Mouse (Mus musculus) small intestine, adult 2 months (tissue): Measurements from ENCODE around the gene Gm20388.

ENCODE experiments used
- CTCF ChIP-seq: fragments of 200-500 bp; IDR thresholded peaks from 2 replicates; pipeline ENCODE4 v1.5.1; 2012; ENCODE audit warnings: low read depth, mild to moderate bottlenecking, control low read depth, inconsistent platforms, low read length, moderate library complexity, mixed read lengths; ENCODE audit not compliant: insufficient replicate concordance, insufficient read length; ENCODE audit errors: extremely low read depth
- POLR2A ChIP-seq: fragments of 200-500 bp; IDR thresholded peaks from 2 replicates; pipeline ENCODE4 v1.6.1; 2012; ENCODE audit warnings: low read depth, mild to moderate bottlenecking, control low read depth, inconsistent platforms, low read length, moderate library complexity

DNA sequence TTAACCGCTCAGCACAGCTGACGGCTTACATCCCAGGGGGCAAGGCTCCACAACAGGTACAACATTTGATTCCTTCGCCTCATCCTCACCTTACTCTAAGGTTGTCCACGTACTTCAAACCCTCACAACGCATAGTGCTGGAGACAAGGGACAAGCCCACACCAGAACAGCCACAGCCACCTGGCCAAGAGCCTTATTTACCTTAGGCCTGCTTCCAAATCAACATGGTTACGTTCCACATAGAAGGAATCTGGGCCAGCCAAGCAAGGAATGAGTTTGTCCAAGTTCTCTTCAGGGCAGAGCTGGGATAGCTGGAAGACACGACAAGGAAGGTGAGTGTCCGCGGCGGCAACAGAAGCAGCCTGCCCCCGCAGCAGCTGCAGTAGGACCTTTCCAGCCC lies 1699.3 kb downstream of the Gm20388 start:
- TF ChIP-seq CTCF (no peak), POLR2A (no peak)
